Mouse (Mus musculus) layer of hippocampus, postnatal 10 days (tissue): ENCODE measurements around the gene Prss37. TPM values are rescaled to one million over a fixed set of nuclear protein-coding genes. Genes with fewer than 3 reads are reported as not detected.

Source experiments
- DNase-seq, 2 experiments: peaks; one replicate each; pipeline ENCODE4 v3.0.0; 2021; ENCODE audit warnings: low spot score in 2 of 2
- long read RNA-seq: library from polyadenylated mRNA; stranded (forward); transcript quantifications from one replicate; pipeline ENCODE4 v2.0.0, GENCODE M21; 2023
- total RNA-seq, 2 experiments: library from RNA; stranded (reverse); gene quantifications; 2 replicates each; pipeline ENCODE4 v1.2.3; 2021

The Prss37 gene
- total RNA-seq, result not detected
- long read RNA-seq, result 0 reads

DNA sequence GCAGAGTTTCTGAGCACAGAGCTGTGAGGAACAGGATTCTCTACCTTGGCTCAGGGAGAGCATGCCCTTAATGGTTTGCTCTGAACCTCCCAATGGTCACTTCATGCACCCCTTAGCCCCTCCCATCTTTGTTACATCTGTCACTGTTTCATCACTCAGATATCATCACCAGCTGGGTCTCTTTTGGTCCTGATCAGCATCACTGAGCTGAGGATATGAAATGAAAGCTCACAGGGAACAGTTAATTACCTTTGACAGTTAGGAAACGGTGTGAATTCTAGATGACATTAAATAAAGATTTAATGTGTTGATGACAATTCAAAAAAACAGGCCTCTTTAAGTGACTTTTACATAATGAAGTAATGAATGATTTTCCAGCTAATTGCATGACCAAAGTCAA, at the start of gene Prss37:
TSS of gene Prss37 (minus strand) at position 101 of the 400 bp plus-strand sequence.
- DNase-seq, result no peak

DNA sequence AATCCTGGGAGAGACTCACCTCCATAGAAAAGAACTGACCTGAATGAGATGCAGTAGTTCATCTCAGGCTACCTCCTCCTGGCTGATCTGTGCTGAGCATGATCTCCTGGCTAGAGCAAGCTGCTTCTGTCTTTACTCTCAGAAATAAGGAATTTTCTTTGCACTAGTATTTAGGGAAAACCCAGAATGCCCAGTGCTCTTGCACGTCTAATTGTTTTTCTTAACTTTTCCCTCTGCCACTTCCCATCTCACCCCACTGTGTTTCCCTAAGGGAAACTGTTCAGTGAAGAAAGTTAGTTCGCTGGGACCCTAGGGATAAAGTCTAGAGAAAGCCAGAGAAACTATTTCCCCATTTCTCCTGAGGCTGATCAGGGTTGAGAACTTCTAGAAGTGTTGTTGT, 35.6 kb upstream of the Prss37 start, which contains the start of gene Olfr461:
TSS of gene Olfr461 (minus strand) at position 101 of the 400 bp plus-strand sequence.
- no peak for DNase-seq

DNA sequence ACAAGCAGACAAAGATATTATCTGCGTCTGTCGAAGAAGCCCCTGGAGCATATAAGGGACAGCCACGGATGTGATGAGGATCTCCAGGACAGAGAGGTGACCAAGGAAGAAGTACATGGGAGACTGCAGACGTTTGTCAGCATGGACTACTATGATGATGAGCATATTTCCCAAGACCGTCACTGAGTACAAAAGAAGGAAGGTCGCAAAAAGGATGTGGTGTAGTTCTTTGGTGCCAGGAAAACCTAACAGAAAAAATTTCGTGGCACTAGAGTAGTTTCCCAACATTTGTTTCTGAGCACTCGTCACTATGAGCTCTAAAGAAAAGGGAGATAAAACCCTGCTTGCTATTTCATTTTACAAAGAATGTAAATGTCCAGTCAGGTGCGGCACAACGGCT, 25.4 kb upstream of the Prss37 start:
- DNase-seq, result no peak

DNA sequence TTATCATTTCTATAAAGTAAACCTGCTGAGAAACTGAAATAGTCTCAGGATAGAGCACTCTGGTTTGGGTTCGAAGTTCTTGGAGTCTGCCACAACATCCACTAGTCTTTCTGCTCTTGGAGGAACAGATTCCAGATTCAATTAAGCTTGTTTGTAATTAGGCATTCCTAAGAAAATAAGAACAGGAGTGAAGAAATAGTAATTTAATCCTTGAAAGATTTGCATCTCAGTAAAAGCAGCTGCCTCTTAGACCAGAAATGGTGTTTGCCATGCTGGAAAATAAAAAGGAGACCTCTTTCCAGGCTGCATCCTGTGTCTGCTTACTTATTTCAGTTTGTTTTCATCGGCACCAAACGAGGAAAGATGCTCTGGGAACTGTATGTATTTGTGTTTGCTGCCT, 26.1 kb downstream of the Prss37 start, which contains the start of gene Tas2r108:
TSS of gene Tas2r108 (plus strand) at position 301 of the 400 bp plus-strand sequence.
- no peak for DNase-seq

DNA sequence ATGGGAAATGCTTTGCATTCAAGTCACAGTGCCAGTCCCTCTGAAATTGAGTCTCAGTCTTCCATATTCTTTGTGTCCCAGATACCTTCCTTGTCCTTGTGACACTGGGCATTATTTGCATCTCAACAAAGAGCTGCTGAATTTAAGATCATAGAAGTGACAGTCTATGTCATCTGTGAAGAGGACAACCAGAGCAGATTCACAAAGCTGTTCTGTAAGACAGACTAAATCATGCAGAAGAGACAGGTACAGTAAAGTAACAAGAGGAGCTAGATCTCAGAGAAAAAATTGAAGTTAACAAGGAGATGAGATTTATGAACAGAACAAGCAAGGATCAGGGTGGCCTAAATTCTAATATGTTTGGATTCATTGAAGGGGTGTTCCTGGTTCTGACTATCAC, 28.4 kb downstream of the Prss37 start, which contains the start of gene Tas2r137:
TSS of gene Tas2r137 (plus strand) at position 301 of the 400 bp plus-strand sequence.
- DNase-seq, result no peak

DNA sequence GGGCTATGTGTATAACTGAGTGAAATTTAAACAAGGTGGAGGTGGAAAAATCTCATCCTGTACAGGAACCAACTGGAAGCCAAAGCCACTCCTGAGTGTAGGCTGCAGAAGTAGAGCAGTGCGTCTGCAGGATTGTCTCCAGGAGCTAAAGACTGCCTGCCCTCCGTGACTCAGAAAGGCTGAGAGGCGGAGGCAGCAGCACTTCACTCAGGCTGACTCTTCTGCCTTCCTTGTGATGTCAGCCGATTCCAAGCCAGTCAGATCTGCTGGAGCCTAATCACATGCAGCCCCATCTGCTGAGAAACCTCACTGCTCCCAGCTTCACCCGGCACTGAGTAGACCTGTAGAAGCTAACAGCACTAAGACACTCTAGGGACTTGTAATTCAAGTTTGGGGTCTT, 37.0 kb downstream of the Prss37 start:
- no peak for DNase-seq

DNA sequence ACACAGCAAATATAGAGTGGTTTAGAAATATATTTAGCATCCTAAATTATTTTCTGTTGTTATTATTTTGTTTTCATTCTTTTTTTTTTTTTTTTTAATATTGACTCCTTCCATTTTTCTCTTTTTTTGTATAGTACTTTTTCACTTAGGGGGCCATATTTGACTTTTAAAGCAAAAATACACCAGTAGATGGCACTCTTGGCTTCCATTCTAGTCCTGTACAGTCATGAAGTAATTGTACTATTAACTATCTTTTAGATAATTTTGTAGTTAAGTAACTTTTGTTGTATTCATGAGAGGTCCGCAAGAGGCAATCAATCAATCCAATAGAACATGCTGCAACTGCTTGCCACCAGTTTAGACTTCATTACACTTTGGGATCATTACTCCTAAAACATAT, 39.6 kb downstream of the Prss37 start:
- no peak for DNase-seq

DNA sequence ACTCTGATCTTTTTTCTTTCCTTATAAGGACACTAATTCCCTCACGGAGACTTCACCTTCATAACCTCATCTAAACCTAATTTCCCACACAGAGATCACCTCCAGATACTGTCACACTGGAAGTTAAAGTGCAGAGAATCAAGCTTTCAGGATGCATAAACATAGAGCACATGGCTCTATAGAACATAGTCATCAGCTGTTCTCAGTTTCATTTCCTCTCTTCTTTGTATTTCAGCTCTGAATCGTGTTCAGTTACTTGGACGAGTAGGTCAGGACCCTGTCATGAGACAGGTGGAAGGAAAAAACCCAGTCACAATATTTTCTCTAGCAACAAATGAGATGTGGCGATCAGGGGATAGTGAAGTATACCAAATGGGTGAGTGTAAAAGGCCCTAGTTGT, 43.2 kb downstream of the Prss37 start:
- no peak for DNase-seq

DNA sequence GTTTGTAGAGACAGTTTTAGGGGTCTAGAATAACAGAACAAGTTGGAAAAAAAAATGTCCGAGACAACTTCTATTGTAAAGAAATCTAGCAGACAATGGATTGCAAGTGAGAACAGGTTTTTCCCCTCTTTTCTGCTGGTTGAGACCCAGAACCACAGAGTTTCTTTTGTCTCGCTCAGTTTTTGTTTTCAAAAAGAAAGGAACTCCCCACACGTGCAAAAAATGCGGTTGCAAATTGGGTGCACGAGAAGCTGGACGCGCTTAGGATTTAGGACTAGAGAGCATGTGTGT, 47.6 kb downstream of the Prss37 start:
- no peak for DNase-seq

DNA sequence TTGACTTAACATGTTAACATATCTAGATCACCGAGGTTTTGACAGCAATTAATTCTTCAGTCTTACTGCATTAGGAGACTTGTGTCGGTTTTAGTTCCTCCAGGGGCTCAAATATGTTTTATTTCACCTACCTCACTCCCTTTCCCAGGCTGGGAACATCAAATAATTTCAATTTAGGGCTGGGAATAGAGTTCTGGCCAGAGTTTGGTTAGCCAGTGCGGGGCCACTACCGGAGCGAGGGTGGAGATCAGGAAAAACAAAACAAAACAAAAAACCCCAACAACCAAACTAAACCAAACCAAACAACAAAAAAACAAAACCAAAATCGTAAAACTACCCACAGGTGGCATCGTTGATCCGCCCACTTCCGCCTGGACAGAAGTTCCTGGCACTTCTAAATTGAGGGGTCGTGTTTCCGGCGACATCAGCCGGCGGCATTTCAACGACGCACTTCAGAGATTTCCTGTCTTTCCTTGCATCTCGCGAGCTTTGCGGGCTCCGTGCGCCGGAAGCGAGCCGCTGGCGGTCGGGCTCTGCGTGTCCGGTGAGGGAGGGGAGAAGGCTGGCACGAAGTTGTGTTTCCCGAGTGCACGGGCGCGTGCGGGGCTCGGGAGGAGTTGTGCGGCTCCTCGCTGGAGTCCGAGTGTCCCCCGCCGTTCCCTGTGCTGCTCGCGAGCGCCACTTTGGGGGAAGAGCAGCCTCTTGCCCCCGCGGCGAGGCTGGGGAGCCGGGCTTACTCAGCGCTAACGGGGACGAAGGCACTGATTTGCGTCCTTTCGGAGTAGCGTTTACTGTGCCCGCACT, 48.2 kb downstream of the Prss37 start, which contains the start of gene Ssbp1:
TSS of gene Ssbp1 (plus strand) at position 437 of the 804 bp plus-strand sequence.
- DNase-seq, result peak; percentile 90 to 92

DNA sequence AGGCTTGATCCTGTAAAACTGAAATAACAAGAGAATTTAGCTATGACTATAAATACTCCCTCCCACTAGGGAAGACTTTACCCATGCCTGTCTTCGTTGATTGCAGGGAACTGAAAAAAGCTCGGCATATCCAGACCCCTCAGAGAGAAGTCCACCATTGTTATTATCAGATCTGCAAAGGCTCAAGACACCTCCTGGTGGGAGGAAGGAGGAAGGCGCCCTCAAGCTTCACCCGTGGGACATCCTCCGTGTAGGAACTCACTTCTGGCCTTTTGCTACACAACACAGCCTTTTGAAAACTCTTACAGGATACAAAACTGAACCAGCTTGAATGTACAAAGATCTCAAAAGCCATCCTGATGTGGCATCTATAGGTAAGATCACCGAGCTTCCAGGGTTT, 53.6 kb downstream of the Prss37 start:
- no peak for DNase-seq

Other genes starting within 250 kb of the Prss37 start
- gene Agk, start 194.3 kb downstream of the Prss37 start, total RNA-seq, result 10 to 100 TPM; 57.1 to 63.5 TPM
- gene E330009J07Rik, start 83.4 kb downstream of the Prss37 start, total RNA-seq, result 10 to 100 TPM; 35.6 to 39.5 TPM
- not detected for gene Wee2, start 80.4 kb downstream of the Prss37 start, total RNA-seq
- 10 to 100 TPM; 36.9 to 37.5 TPM for gene Ssbp1, start 48.2 kb downstream of the Prss37 start, total RNA-seq
- gene Tas2r137, start 28.3 kb downstream of the Prss37 start, total RNA-seq, result not detected
- gene Tas2r108, start 26.0 kb downstream of the Prss37 start, total RNA-seq, result not detected
- not detected for gene Olfr461, start 35.5 kb upstream of the Prss37 start, total RNA-seq
- not detected for gene Olfr460, start 50.0 kb upstream of the Prss37 start, total RNA-seq
- under 1 TPM in 1 of 2 experiments, not detected in 1; 0.39 TPM for gene Clec5a, start 66.3 kb upstream of the Prss37 start, total RNA-seq
- gene Tas2r138, start 93.8 kb upstream of the Prss37 start, total RNA-seq, result not detected
- gene Mgam, start 109.3 kb upstream of the Prss37 start, total RNA-seq, result 1 to 10 TPM in 1 of 2 experiments, under 1 TPM in 1; 0.62 to 1.3 TPM